Mouse (Mus musculus): ENCODE measurements around the gene Gon7. TPM values are rescaled to one million over a fixed set of nuclear protein-coding genes. Genes with fewer than 3 reads are reported as not detected.

The Gon7 gene
- polyA plus RNA-seq, 1 experiment from 2014 or later: 23.2 TPM

GRCm38 (mm10) chr12:102763696-102764095, 6.1 kb upstream of the Gon7 start:
- no peak overlapping the region for H3K4me2 ChIP-seq
- H3K4me1 ChIP-seq: peaks cover 21% of the 10 kb centered on the region
- H3K4me3 ChIP-seq: no peak overlapping the region
- ATAC-seq: no peak
- no peak overlapping the region for H3K27ac ChIP-seq
- no peak overlapping the region for H3K9ac ChIP-seq
- H3K36me3 ChIP-seq: peaks cover 74% of the 10 kb centered on the region
- no peaks in the 10 kb centered on the region for H3K27me3 ChIP-seq (replicated peaks)
- no peaks in the 10 kb centered on the region for H3K9me3 ChIP-seq (replicated peaks)

- ATAC-seq: no peak
- Histone ChIP-seq H3K9me3 (replicated peaks) (no peaks in the 10 kb centered on the region), H3K9ac (no peak overlapping the region), H3K27ac (no peak overlapping the region), H3K27me3 (replicated peaks) (no peaks in the 10 kb centered on the region), H3K4me2 (no peak overlapping the region), H3K4me3 (no peak overlapping the region), H3K4me1 (peaks cover 29% of the 10 kb centered on the region), H3K36me3 (peaks cover 54% of the 10 kb centered on the region)
- WGBS (ENCODE audit: insufficient replicate concordance): 81% methylated on average over 3 of the region's 3 CpGs
Observed at GRCm38 (mm10) chr12:102761668-102762067, 4.1 kb upstream of the Gon7 start.

GRCm38 (mm10) chr12:102758936-102759335, 1.3 kb upstream of the Gon7 start:
- 12% methylated on average over 5 of the region's 5 CpGs for WGBS (ENCODE audit: insufficient replicate concordance)
- no peaks in the 10 kb centered on the region for H3K9me3 ChIP-seq (replicated peaks)
- peak overlapping the region; percentile 83; the same call in 1 of the 2 replicates for H3K27ac ChIP-seq
- H3K4me1 ChIP-seq: peaks cover 42% of the 10 kb centered on the region
- peak overlapping the region; percentile 94 for H3K9ac ChIP-seq
- ATAC-seq: no peak
- peaks cover 45% of the 10 kb centered on the region for H3K36me3 ChIP-seq
- H3K4me3 ChIP-seq: peak overlapping the region; percentile 91
- H3K4me2 ChIP-seq: peak overlapping the region; percentile 90
- H3K27me3 ChIP-seq (replicated peaks): no peaks in the 10 kb centered on the region

GRCm38 (mm10) chr12:102758403-102758756, 777 bp upstream of the Gon7 start, which contains the start of gene Gm20604:
Gene Gm20604, minus strand, starts transcription at chr12:102758672.
- Histone ChIP-seq H3K4me3 (peak within 1 kb of the TSS; percentile 91), H3K27ac (peak within 1 kb of the TSS; percentile 83), H3K9me3 (replicated peaks) (no peaks in the 10 kb centered on the region), H3K36me3 (peaks cover 44% of the 10 kb centered on the region), H3K4me1 (peaks cover 39% of the 10 kb centered on the region), H3K9ac (peak within 1 kb of the TSS; percentile 94), H3K27me3 (replicated peaks) (no peaks in the 10 kb centered on the region), H3K4me2 (peak within 1 kb of the TSS; percentile 90)
- ATAC-seq: no peak
- WGBS (ENCODE audit: insufficient replicate concordance): under 1% methylated on average over 10 of the region's 10 CpGs

GRCm38 (mm10) chr12:102757055-102757688, 431 bp downstream of the Gon7 start:
- peak; percentile 82 for ATAC-seq
- Histone ChIP-seq H3K4me2 (peak overlapping the region; percentile 79), H3K4me3 (peak overlapping the region; percentile 91), H3K36me3 (peaks cover 42% of the 10 kb centered on the region), H3K27ac (peak overlapping the region; percentile 77), H3K27me3 (replicated peaks) (no peaks in the 10 kb centered on the region), H3K9ac (peak overlapping the region; percentile 73), H3K9me3 (replicated peaks) (no peaks in the 10 kb centered on the region), H3K4me1 (peaks cover 39% of the 10 kb centered on the region)
- WGBS (ENCODE audit: insufficient replicate concordance): 1% methylated on average over 46 of the region's 46 CpGs

GRCm38 (mm10) chr12:102756304-102756703, 1.3 kb downstream of the Gon7 start:
- WGBS (ENCODE audit: insufficient replicate concordance): 74% methylated on average over 7 of the region's 7 CpGs
- peak overlapping the region; percentile 77 for H3K27ac ChIP-seq

GRCm38 (mm10) chr12:102748256-102748655, 9.3 kb downstream of the Gon7 start:
- Histone ChIP-seq H3K4me2 (no peak overlapping the region), H3K9ac (no peak overlapping the region), H3K27me3 (replicated peaks) (no peaks in the 10 kb centered on the region), H3K36me3 (peaks cover 53% of the 10 kb centered on the region), H3K4me3 (no peak overlapping the region), H3K4me1 (peaks cover 26% of the 10 kb centered on the region), H3K27ac (no peak overlapping the region), H3K9me3 (replicated peaks) (no peaks in the 10 kb centered on the region)
- WGBS (ENCODE audit: insufficient replicate concordance): 79% methylated on average over 3 of the region's 3 CpGs
- no peak for ATAC-seq

More at GRCm38 (mm10) chr12:102756304-102756703, 1.3 kb downstream of the Gon7 start:
- Histone ChIP-seq H3K36me3 (peaks cover 39% of the 10 kb centered on the region), H3K4me1 (peaks cover 39% of the 10 kb centered on the region), H3K4me2 (peak overlapping the region; percentile 79), H3K27me3 (replicated peaks) (no peaks in the 10 kb centered on the region), H3K4me3 (peak overlapping the region; percentile 91), H3K9me3 (replicated peaks) (no peaks in the 10 kb centered on the region), H3K9ac (peak overlapping the region; percentile 73)
- no peak for ATAC-seq

GRCm38 (mm10) chr12:102744839-102745238, 12.8 kb downstream of the Gon7 start:
- Histone ChIP-seq H3K27ac (peak overlapping the region; percentile 97), H3K4me3 (peak overlapping the region; percentile 92), H3K4me2 (peak overlapping the region; percentile 86), H3K9ac (peak overlapping the region; percentile 95), H3K27me3 (replicated peaks) (no peaks in the 10 kb centered on the region), H3K36me3 (peaks cover 50% of the 10 kb centered on the region), H3K4me1 (peaks cover 38% of the 10 kb centered on the region), H3K9me3 (replicated peaks) (no peaks in the 10 kb centered on the region)
- no peak for ATAC-seq
- WGBS (ENCODE audit: insufficient replicate concordance): 17% methylated on average over 6 of the region's 6 CpGs

GRCm38 (mm10) chr12:102743589-102744574, 13.7 kb downstream of the Gon7 start, which contains the start of the genes Moap1 and Tmem251:
Gene Moap1, minus strand, starts transcription at chr12:102743661.
Gene Tmem251, plus strand, starts transcription at chr12:102743762.
- H3K4me3 ChIP-seq: peak within 1 kb of the TSS; percentile 92
- WGBS (ENCODE audit: insufficient replicate concordance): 1% methylated on average over 63 of the region's 63 CpGs
- H3K36me3 ChIP-seq: peaks cover 43% of the 10 kb centered on the region
- peaks cover 38% of the 10 kb centered on the region for H3K4me1 ChIP-seq
- H3K27ac ChIP-seq: peak within 1 kb of the TSS; percentile 97
- H3K4me2 ChIP-seq: peak within 1 kb of the TSS; percentile 86
- no peaks in the 10 kb centered on the region for H3K9me3 ChIP-seq (replicated peaks)
- peak within 1 kb of the TSS; percentile 95 for H3K9ac ChIP-seq
- H3K27me3 ChIP-seq (replicated peaks): no peaks in the 10 kb centered on the region
- ATAC-seq: peak; percentile 98

- peak; percentile 64 for ATAC-seq
- H3K36me3 ChIP-seq: peaks cover 36% of the 10 kb centered on the region
- 1% methylated on average over 33 of the region's 33 CpGs for WGBS (ENCODE audit: insufficient replicate concordance)
- peak overlapping the region; percentile 97 for H3K27ac ChIP-seq
- H3K4me1 ChIP-seq: peaks cover 34% of the 10 kb centered on the region
- H3K4me2 ChIP-seq: peak overlapping the region; percentile 86
- no peaks in the 10 kb centered on the region for H3K9me3 ChIP-seq (replicated peaks)
- H3K9ac ChIP-seq: peak overlapping the region; percentile 95
- H3K27me3 ChIP-seq (replicated peaks): no peaks in the 10 kb centered on the region
- H3K4me3 ChIP-seq: peak overlapping the region; percentile 92
Observed at GRCm38 (mm10) chr12:102743036-102743588, 14.5 kb downstream of the Gon7 start.

- Histone ChIP-seq H3K36me3 (peaks cover 27% of the 10 kb centered on the region), H3K27ac (no peak overlapping the region), H3K27me3 (replicated peaks) (no peaks in the 10 kb centered on the region), H3K4me2 (peak overlapping the region; percentile 86), H3K9ac (peak overlapping the region; percentile 95; the same call in 1 of the 2 replicates), H3K4me3 (no peak overlapping the region), H3K4me1 (peaks cover 34% of the 10 kb centered on the region), H3K9me3 (replicated peaks) (no peaks in the 10 kb centered on the region)
- ATAC-seq: no peak
- WGBS (ENCODE audit: insufficient replicate concordance): 46% methylated on average over 7 of the region's 7 CpGs
Observed at GRCm38 (mm10) chr12:102742056-102742455, 15.5 kb downstream of the Gon7 start.
